Mouse (Mus musculus): ENCODE data around the gene Cryba1.

- TF ChIP-seq CTCF (IDR thresholded peaks at IDR 0.05; ENCODE audit: low read depth, low read length) (no peak), POLR2A (IDR thresholded peaks at IDR 0.05; ENCODE audit: borderline replicate concordance, low read depth, low read length) (no peak)
Observed at GRCm38 (mm10) chr11:77693026-77693425, 32.1 kb downstream of the Cryba1 start.
